17 mouse cellular contexts compared by ENCODE assay signal in genomic region chr1:24222981-24223612, GRCm38 (mm10). TPM values are rescaled to one million over a fixed set of nuclear protein-coding genes. Genes with fewer than 3 reads are reported as not detected.
A peak's percentile ranks its signal among the peaks of the same experiment; 100 is the strongest.
DNase-seq lines count a peak whose midpoint lies in the region; ATAC-seq lines count a peak whose summit lies in the region.
"Had no signal": no experiment of that assay in that cellular context is flagged by ENCODE, and none has a peak within 500 bp of the region (broad histone marks: within the 10 kb centered on the region; RNA-seq: fewer than 3 reads in every experiment).

No protein-coding gene starts in this region.

- WGBS in forebrain, embryonic 14.5 days, result 79% methylated on average over 8 of the region's 8 CpGs
- WGBS in forebrain, embryonic 12.5 days, result 86% methylated on average over 8 of the region's 8 CpGs
- WGBS in hindbrain, embryonic 16.5 days, result 72% methylated on average over 8 of the region's 8 CpGs

- H3K4me3 ChIP-seq in forebrain, embryonic 14.5 days (ENCODE audit: low read depth, low read length), result no peak overlapping the region
- H3K4me3 ChIP-seq in forebrain, embryonic 12.5 days (replicated peaks), result no peak overlapping the region
- H3K4me3 ChIP-seq in hindbrain, embryonic 16.5 days (ENCODE audit: low read length), result no peak overlapping the region
- H3K4me3 ChIP-seq: embryonic facial prominence, embryonic 12.5 days; limb, embryonic 15.5 days; megakaryocyte, embryonic 14.5 days; myocyte had no signal

- peaks cover 3% of the 10 kb centered on the region; the same call in 1 of the 2 replicates for H3K4me1 ChIP-seq in forebrain, embryonic 14.5 days (ENCODE audit: control insufficient read depth, insufficient read depth, low read length)
- no peaks in the 10 kb centered on the region for H3K4me1 ChIP-seq in forebrain, embryonic 12.5 days
- 0 out of 2 replicates have a peak, but pooled peaks cover 3% of the 10 kb centered on the region for H3K4me1 ChIP-seq in hindbrain, embryonic 16.5 days (ENCODE audit: control insufficient read depth, insufficient read depth, low read depth, low read length)
- H3K4me1 ChIP-seq: megakaryocyte, embryonic 14.5 days had no signal

- H3K27me3 ChIP-seq in forebrain, embryonic 14.5 days (replicated peaks; ENCODE audit: control insufficient read depth, insufficient read depth, low read length), result no peaks in the 10 kb centered on the region
- H3K27me3 ChIP-seq in forebrain, embryonic 12.5 days, result no peaks in the 10 kb centered on the region
- H3K27me3 ChIP-seq in hindbrain, embryonic 16.5 days (replicated peaks; ENCODE audit: control insufficient read depth, insufficient read depth, low read length), result no peaks in the 10 kb centered on the region
- H3K27me3 ChIP-seq: embryonic facial prominence, embryonic 12.5 days; limb, embryonic 15.5 days; megakaryocyte, embryonic 14.5 days had no signal

- H3K27ac ChIP-seq in forebrain, embryonic 14.5 days (ENCODE audit: low read depth, low read length), result peak overlapping the region; percentile 60; the same call in 1 of the 2 replicates
- no peak overlapping the region for H3K27ac ChIP-seq in forebrain, embryonic 12.5 days
- no peak overlapping the region for H3K27ac ChIP-seq in hindbrain, embryonic 16.5 days (ENCODE audit: low read depth, low read length)
- H3K27ac ChIP-seq: embryonic facial prominence, embryonic 12.5 days; limb, embryonic 15.5 days had no signal

- H3K9ac ChIP-seq in forebrain, embryonic 14.5 days (ENCODE audit: low read length), result no peak overlapping the region
- no peak overlapping the region for H3K9ac ChIP-seq in forebrain, embryonic 12.5 days
- no peak overlapping the region for H3K9ac ChIP-seq in hindbrain, embryonic 16.5 days (ENCODE audit: low read depth, low read length)
- H3K9ac ChIP-seq: embryonic facial prominence, embryonic 12.5 days; limb, embryonic 15.5 days; lung, embryonic 14.5 days had no signal

- no peaks in the 10 kb centered on the region for H3K9me3 ChIP-seq in forebrain, embryonic 14.5 days (replicated peaks; ENCODE audit: control insufficient read depth, low read length)
- no peaks in the 10 kb centered on the region for H3K9me3 ChIP-seq in forebrain, embryonic 12.5 days
- H3K9me3 ChIP-seq in hindbrain, embryonic 16.5 days (ENCODE audit: control insufficient read depth, low read length), result no peaks in the 10 kb centered on the region
- H3K9me3 ChIP-seq: embryonic facial prominence, embryonic 12.5 days; limb, embryonic 15.5 days had no signal

- ATAC-seq in forebrain, embryonic 14.5 days, result no peak
- no peak for ATAC-seq in forebrain, embryonic 12.5 days (ENCODE audit: low FRiP score)
- no peak for ATAC-seq in hindbrain, embryonic 16.5 days

- no peaks in the 10 kb centered on the region for H3K36me3 ChIP-seq in forebrain, embryonic 14.5 days (ENCODE audit: control insufficient read depth, insufficient read depth, low read length)
- no peaks in the 10 kb centered on the region for H3K36me3 ChIP-seq in forebrain, embryonic 12.5 days (replicated peaks)
- H3K36me3 ChIP-seq in hindbrain, embryonic 16.5 days (ENCODE audit: control insufficient read depth, insufficient read depth, low read length), result no peaks in the 10 kb centered on the region
- H3K36me3 ChIP-seq: limb, embryonic 15.5 days had no signal

- peak; percentile 67 for DNase-seq in forebrain, embryonic 14.5 days (ENCODE audit: low spot score)
- peak; percentile 83 for DNase-seq in cerebellum, adult 8-10 months
- DNase-seq in layer of hippocampus, adult 8-10 months (ENCODE audit: low spot score in 2 of 2), result peak; percentile 25 to 43
- peak; percentile 26 for DNase-seq in right cerebral cortex, adult 18-20 months
- DNase-seq in gastrocnemius, adult 8-10 months (ENCODE audit: low spot score in 2 of 2), result no peak
- no peak for DNase-seq in testis, postnatal 14 days (ENCODE audit: low spot score)
- DNase-seq: adrenal gland, adult 8-10 months; heart, postnatal 10 days; kidney, postnatal 10 days; lung, embryonic 14.5 days had no signal

- no peak overlapping the region for H3K4me2 ChIP-seq in forebrain, embryonic 14.5 days (ENCODE audit: low read length)
- H3K4me2 ChIP-seq in forebrain, embryonic 12.5 days, result no peak overlapping the region
- no peak overlapping the region for H3K4me2 ChIP-seq in hindbrain, embryonic 16.5 days (ENCODE audit: low read length)
- H3K4me2 ChIP-seq: embryonic facial prominence, embryonic 12.5 days; limb, embryonic 15.5 days; lung, embryonic 14.5 days had no signal

RNA-seq across cellular contexts. Expression of gene Col9a1, which starts 45.7 kb away (rescaled TPM):
- 0.57 and 0.73 TPM in 2 replicates for polyA plus RNA-seq in forebrain, embryonic 14.5 days (2014; fragmentation: Nextera tagmentation; extraction: Ambion mirVana)
- polyA plus RNA-seq in forebrain, embryonic 12.5 days (2016; fragmentation: Nextera tagmentation; extraction: Ambion mirVana), result 8.4 and 13.8 TPM in 2 replicates
- total RNA-seq in layer of hippocampus, adult 8-10 months (2022), result under 1 TPM; 0.27 to 0.98 (median 0.51) TPM
- total RNA-seq in gastrocnemius, adult 8-10 months (2022), result under 1 TPM; 0.10 to 0.22 (median 0.16) TPM
- polyA plus RNA-seq in hindbrain, embryonic 16.5 days (2015; fragmentation: Nextera tagmentation; extraction: Ambion mirVana), result 1.8 and 3.8 TPM in 2 replicates
- total RNA-seq: adrenal gland, adult 8-10 months; granulocyte monocyte progenitor cell, adult 5-6 weeks had no signal
- polyA plus RNA-seq: myocyte had no signal

Comparison
In these comparisons a context has a peak if more than half of its experiments do, and no peak if none do; other contexts are left out.
1. DNase-seq: peak in forebrain, embryonic 14.5 days (single experiment), cerebellum, adult 8-10 months (single experiment), layer of hippocampus, adult 8-10 months (2 of 2) and right cerebral cortex, adult 18-20 months (single experiment); none in gastrocnemius, adult 8-10 months (0 of 2) and testis, postnatal 14 days (single experiment).